Mouse (Mus musculus): ENCODE measurements at regions not wholly inside any gene's neighbourhood (a gene's known extent, or its start where the extent isn't known, plus 50 kb on each side); places are given as distances from the start of the nearest gene placed in this dataset.

DNA sequence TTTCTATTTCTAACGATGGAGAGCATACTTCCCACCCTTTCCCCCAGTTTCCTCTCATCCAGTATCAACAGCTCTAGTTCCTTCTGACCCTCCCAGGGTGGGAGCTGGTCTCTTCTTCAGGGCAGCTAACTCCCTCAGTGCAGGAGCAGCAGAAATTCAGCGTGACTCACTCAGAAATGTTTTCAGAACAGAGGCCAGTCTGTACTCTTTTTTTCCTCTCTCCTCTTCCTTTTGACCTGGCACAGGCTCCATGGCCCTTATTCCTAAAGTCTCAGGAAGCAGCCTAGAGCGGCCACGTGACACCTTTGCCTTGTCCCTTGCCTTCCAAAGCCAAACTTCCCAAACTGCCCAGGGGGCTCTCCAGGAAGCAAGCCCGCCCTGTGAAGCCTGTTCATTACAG lies 55.4 kb downstream of the Pja1 start:
- Histone ChIP-seq H3K36me3 (ENCODE audit: control insufficient read depth, insufficient read depth) (no peaks in the 10 kb centered on the region), H3K27me3 (ENCODE audit: control insufficient read depth, insufficient read depth, insufficient read length) (no peaks in the 10 kb centered on the region), H3ac (ENCODE audit: control insufficient read depth, insufficient read length, low read depth) (no peak overlapping the region), H3K4me3 (ENCODE audit: insufficient read depth, poor library complexity, severe bottlenecking) (no peak overlapping the region), H3K79me2 (ENCODE audit: control insufficient read depth, insufficient read depth) (no peaks in the 10 kb centered on the region), H3K79me3 (ENCODE audit: low read depth) (no peaks in the 10 kb centered on the region)
- TF ChIP-seq CEBPB (IDR thresholded peaks at IDR 0.05; ENCODE audit: low read depth): no peak
- TF ChIP-seq MYOD1 (IDR thresholded peaks at IDR 0.05; ENCODE audit: control insufficient read depth, insufficient read length, low read depth): no peak
- TF ChIP-seq USF1 (IDR thresholded peaks at IDR 0.05; ENCODE audit: low read depth): no peak
- TF ChIP-seq MAX (IDR thresholded peaks at IDR 0.05): no peak
- TF ChIP-seq FOSL1 (IDR thresholded peaks at IDR 0.05; ENCODE audit: insufficient read depth, low read length, poor library complexity, severe bottlenecking): no peak
- no peak for TF ChIP-seq CTCF (IDR thresholded peaks at IDR 0.05; ENCODE audit: control insufficient read depth, insufficient read depth, insufficient read length)
- no peak for TF ChIP-seq MYOG (IDR thresholded peaks at IDR 0.05; ENCODE audit: control insufficient read depth, extremely low read depth, insufficient read length)

DNA sequence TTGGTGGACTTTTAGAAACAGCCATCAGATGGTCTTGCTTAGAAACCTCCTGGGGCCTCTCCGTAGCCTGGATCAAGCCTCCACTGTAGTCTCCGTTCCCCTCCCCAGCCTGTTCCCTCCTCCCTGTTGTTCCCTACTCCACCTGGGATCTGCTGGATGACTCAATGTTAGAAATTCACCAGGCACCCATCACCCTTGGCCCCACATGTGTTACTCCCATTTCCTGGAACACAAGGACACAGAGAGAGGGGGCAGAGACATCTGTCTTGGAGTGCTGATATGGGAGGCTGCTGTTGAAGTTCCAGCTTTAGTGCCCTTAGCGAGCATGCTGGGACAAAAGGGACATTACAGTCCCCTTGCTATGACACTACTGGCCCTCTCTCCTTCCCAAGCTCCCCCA lies 60.1 kb downstream of the Pja1 start:
- Histone ChIP-seq H3K79me3 (ENCODE audit: low read depth) (no peaks in the 10 kb centered on the region), H3ac (ENCODE audit: control insufficient read depth, insufficient read length, low read depth) (no peak overlapping the region), H3K79me2 (ENCODE audit: control insufficient read depth, insufficient read depth) (no peaks in the 10 kb centered on the region), H3K36me3 (ENCODE audit: control insufficient read depth, insufficient read depth) (no peaks in the 10 kb centered on the region), H3K27me3 (ENCODE audit: control insufficient read depth, insufficient read depth, insufficient read length) (no peaks in the 10 kb centered on the region), H3K4me3 (ENCODE audit: insufficient read depth, poor library complexity, severe bottlenecking) (no peak overlapping the region)
- TF ChIP-seq MYOD1 (IDR thresholded peaks at IDR 0.05; ENCODE audit: control insufficient read depth, insufficient read length, low read depth): no peak
- no peak for TF ChIP-seq FOSL1 (IDR thresholded peaks at IDR 0.05; ENCODE audit: insufficient read depth, low read length, poor library complexity, severe bottlenecking)
- no peak for TF ChIP-seq MYOG (IDR thresholded peaks at IDR 0.05; ENCODE audit: control insufficient read depth, extremely low read depth, insufficient read length)
- TF ChIP-seq MAX (IDR thresholded peaks at IDR 0.05): no peak
- no peak for TF ChIP-seq USF1 (IDR thresholded peaks at IDR 0.05; ENCODE audit: low read depth)
- TF ChIP-seq CEBPB (IDR thresholded peaks at IDR 0.05; ENCODE audit: low read depth): no peak
- TF ChIP-seq CTCF (IDR thresholded peaks at IDR 0.05; ENCODE audit: control insufficient read depth, insufficient read depth, insufficient read length): no peak

DNA sequence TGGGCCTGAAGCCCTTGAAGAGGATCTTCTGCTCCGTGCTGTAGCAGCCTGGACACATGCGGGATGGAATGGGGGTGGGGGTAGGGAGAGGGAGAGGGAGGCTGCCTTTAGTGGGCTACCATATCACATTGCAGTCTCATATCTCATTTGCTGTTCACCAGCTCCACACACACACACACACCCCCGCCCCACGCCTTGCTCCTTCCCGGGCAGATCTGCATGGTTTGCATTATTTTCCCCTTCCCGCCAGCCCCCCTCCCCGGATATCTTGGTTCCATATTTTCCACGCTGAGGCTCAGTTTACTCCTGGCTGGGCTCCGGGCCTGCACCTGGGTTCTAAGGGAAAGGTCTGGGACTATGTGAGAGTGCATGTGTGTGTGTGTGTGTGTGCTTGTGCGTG lies 61.2 kb downstream of the Pja1 start:
- Histone ChIP-seq H3K36me3 (ENCODE audit: control insufficient read depth, insufficient read depth) (no peaks in the 10 kb centered on the region), H3K79me3 (ENCODE audit: low read depth) (no peaks in the 10 kb centered on the region), H3ac (ENCODE audit: control insufficient read depth, insufficient read length, low read depth) (no peak overlapping the region), H3K79me2 (ENCODE audit: control insufficient read depth, insufficient read depth) (no peaks in the 10 kb centered on the region), H3K27me3 (ENCODE audit: control insufficient read depth, insufficient read depth, insufficient read length) (no peaks in the 10 kb centered on the region), H3K4me3 (ENCODE audit: insufficient read depth, poor library complexity, severe bottlenecking) (no peak overlapping the region)
- no peak for TF ChIP-seq FOSL1 (IDR thresholded peaks at IDR 0.05; ENCODE audit: insufficient read depth, low read length, poor library complexity, severe bottlenecking)
- TF ChIP-seq MAX (IDR thresholded peaks at IDR 0.05): no peak
- TF ChIP-seq USF1 (IDR thresholded peaks at IDR 0.05; ENCODE audit: low read depth): no peak
- TF ChIP-seq CEBPB (IDR thresholded peaks at IDR 0.05; ENCODE audit: low read depth): no peak
- TF ChIP-seq MYOD1 (IDR thresholded peaks at IDR 0.05; ENCODE audit: control insufficient read depth, insufficient read length, low read depth): no peak
- no peak for TF ChIP-seq MYOG (IDR thresholded peaks at IDR 0.05; ENCODE audit: control insufficient read depth, extremely low read depth, insufficient read length)
- TF ChIP-seq CTCF (IDR thresholded peaks at IDR 0.05; ENCODE audit: control insufficient read depth, insufficient read depth, insufficient read length): no peak

DNA sequence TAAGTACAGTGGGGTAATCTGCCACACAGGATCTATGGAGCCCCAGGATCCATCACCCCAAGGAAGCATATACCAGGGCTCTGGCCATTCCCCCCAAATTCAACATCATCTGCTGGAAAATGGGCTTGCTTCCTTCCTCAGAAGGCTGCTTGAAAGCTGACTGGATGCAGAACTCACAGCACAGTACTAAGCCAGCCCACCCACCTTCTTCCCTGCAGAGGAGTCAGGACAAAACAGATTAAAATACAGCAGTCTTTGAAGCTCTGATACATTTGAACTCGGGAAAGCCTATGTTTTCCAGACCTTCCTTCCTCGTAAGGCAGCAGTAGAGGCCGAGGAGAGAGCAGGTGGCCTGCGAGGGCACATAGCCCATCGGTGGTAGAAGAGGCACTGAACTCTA lies 61.7 kb downstream of the Pja1 start:
- H3K79me3 ChIP-seq (ENCODE audit: low read depth): no peaks in the 10 kb centered on the region
- H3K36me3 ChIP-seq (ENCODE audit: control insufficient read depth, insufficient read depth): no peaks in the 10 kb centered on the region
- no peak overlapping the region for H3K4me3 ChIP-seq (ENCODE audit: insufficient read depth, poor library complexity, severe bottlenecking)
- H3K27me3 ChIP-seq (ENCODE audit: control insufficient read depth, insufficient read depth, insufficient read length): no peaks in the 10 kb centered on the region
- TF ChIP-seq FOSL1 (IDR thresholded peaks at IDR 0.05; ENCODE audit: insufficient read depth, low read length, poor library complexity, severe bottlenecking): no peak
- no peak for TF ChIP-seq USF1 (IDR thresholded peaks at IDR 0.05; ENCODE audit: low read depth)
- TF ChIP-seq MYOG (IDR thresholded peaks at IDR 0.05; ENCODE audit: control insufficient read depth, extremely low read depth, insufficient read length): no peak
- TF ChIP-seq MAX (IDR thresholded peaks at IDR 0.05): no peak
- no peak overlapping the region for H3ac ChIP-seq (ENCODE audit: control insufficient read depth, insufficient read length, low read depth)
- H3K79me2 ChIP-seq (ENCODE audit: control insufficient read depth, insufficient read depth): no peaks in the 10 kb centered on the region

DNA sequence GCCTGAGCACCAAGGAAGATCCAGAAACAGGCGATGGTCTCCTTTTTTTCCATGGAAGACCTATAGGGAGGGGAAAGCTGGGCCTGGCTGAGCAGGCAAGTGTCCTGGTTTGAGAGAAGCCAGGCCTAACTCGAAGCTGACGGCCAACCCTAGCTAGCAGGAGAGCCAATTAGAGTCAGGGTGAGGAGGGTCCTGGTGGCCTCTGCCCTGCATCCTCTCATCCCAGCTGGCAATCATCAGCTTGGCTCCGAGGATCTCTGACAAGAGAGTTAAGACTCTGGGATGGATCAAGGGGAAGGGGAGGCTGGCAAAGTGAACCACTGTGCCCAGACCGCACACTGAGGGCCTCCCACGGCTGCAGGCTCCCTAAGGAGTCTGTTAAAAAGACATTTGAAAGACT lies 62.3 kb downstream of the Pja1 start:
- H3K79me2 ChIP-seq (ENCODE audit: control insufficient read depth, insufficient read depth): no peaks in the 10 kb centered on the region
- H3K36me3 ChIP-seq (ENCODE audit: control insufficient read depth, insufficient read depth): no peaks in the 10 kb centered on the region
- no peaks in the 10 kb centered on the region for H3K79me3 ChIP-seq (ENCODE audit: low read depth)
- no peak for TF ChIP-seq CTCF (IDR thresholded peaks at IDR 0.05; ENCODE audit: control insufficient read depth, insufficient read depth, insufficient read length)
- TF ChIP-seq MYOD1 (IDR thresholded peaks at IDR 0.05; ENCODE audit: control insufficient read depth, insufficient read length, low read depth): no peak
- TF ChIP-seq MAX (IDR thresholded peaks at IDR 0.05): no peak
- no peak for TF ChIP-seq CEBPB (IDR thresholded peaks at IDR 0.05; ENCODE audit: low read depth)
- no peak for TF ChIP-seq MYOG (IDR thresholded peaks at IDR 0.05; ENCODE audit: control insufficient read depth, extremely low read depth, insufficient read length)
- TF ChIP-seq FOSL1 (IDR thresholded peaks at IDR 0.05; ENCODE audit: insufficient read depth, low read length, poor library complexity, severe bottlenecking): no peak
- no peak for TF ChIP-seq USF1 (IDR thresholded peaks at IDR 0.05; ENCODE audit: low read depth)
- H3K27me3 ChIP-seq (ENCODE audit: control insufficient read depth, insufficient read depth, insufficient read length): no peaks in the 10 kb centered on the region
- no peak overlapping the region for H3K4me3 ChIP-seq (ENCODE audit: insufficient read depth, poor library complexity, severe bottlenecking)
- H3ac ChIP-seq (ENCODE audit: control insufficient read depth, insufficient read length, low read depth): no peak overlapping the region

DNA sequence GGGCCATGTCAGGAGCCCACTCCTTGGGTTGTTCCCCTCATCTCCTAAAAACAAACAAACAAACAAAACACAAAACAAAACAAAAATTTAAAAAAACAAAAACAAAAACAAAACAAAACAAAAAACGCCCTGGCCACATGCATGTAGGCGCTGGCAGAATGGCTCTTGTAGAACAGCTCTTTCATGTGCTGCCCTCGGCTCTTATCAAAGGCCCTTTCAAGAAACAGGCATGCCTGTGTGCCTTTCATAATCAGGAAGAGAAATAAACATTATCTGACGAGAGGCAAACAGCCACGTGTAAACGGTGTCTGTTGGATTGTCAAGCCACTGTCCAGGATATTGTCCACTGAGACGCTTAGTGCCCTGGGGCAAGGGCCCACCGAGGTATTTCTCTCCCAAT lies 65.2 kb downstream of the Pja1 start:
- Histone ChIP-seq H3K79me3 (ENCODE audit: low read depth) (no peaks in the 10 kb centered on the region), H3K4me3 (ENCODE audit: insufficient read depth, poor library complexity, severe bottlenecking) (no peak overlapping the region), H3K79me2 (ENCODE audit: control insufficient read depth, insufficient read depth) (no peaks in the 10 kb centered on the region), H3K27me3 (ENCODE audit: control insufficient read depth, insufficient read depth, insufficient read length) (no peaks in the 10 kb centered on the region), H3ac (ENCODE audit: control insufficient read depth, insufficient read length, low read depth) (no peak overlapping the region), H3K36me3 (ENCODE audit: control insufficient read depth, insufficient read depth) (no peaks in the 10 kb centered on the region)
- no peak for TF ChIP-seq MAX (IDR thresholded peaks at IDR 0.05)
- TF ChIP-seq CEBPB (IDR thresholded peaks at IDR 0.05; ENCODE audit: low read depth): no peak
- TF ChIP-seq MYOG (IDR thresholded peaks at IDR 0.05; ENCODE audit: control insufficient read depth, extremely low read depth, insufficient read length): no peak
- TF ChIP-seq MYOD1 (IDR thresholded peaks at IDR 0.05; ENCODE audit: control insufficient read depth, insufficient read length, low read depth): no peak
- no peak for TF ChIP-seq CTCF (IDR thresholded peaks at IDR 0.05; ENCODE audit: control insufficient read depth, insufficient read depth, insufficient read length)
- TF ChIP-seq USF1 (IDR thresholded peaks at IDR 0.05; ENCODE audit: low read depth): no peak
- TF ChIP-seq FOSL1 (IDR thresholded peaks at IDR 0.05; ENCODE audit: insufficient read depth, low read length, poor library complexity, severe bottlenecking): no peak
